Mouse (Mus musculus): Measurements from ENCODE around the gene Eml3.
"Not testable (repeated sequence)": the region's sequence is repeated elsewhere in the genome, so short reads cannot be mapped to it uniquely, and the experiment has no call there.

The Eml3 gene

DNA sequence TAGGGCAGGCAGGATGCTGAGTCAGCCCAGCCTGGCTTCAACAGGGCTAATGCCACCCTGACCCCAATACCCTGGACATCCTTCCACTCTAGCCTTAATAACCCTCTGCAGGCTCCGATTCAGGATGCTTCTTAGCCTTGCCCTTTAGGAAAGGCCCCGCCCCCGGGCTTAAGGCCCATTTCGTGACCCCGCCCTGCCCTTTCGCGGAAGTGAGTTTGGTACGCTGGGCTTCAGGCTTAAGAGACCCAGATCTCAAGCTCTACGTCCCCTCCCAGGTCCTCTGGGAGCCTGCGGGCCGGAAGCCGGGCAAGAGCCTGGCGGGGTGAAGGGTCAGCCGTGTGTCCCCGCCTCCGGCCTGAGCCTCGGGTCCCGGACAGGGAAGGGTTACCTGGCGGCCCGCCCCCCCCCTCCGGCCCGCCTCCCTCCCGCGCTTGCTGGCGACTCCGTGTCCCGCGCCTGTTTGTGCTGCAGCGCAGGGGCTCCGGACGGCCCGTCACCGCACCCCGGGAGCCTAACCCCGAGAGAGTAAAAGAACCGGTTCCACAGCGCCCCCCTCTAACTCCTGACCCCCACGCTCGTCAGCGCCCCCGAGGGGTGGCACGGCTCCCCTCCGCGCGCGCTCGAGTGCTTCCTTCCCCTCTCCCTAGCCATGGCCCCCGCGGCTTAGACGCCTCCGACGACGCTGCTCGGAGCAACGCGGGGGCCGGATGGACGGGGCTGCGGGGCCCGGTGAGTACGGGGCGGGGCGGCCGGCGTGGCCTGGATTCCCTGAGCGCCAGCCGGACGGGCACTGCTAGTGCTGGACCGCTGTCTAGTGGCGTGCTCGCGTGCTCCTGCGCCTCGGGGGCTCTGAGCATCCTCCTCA lies at the start of gene Eml3, which contains the start of gene Rom1:
Eml3 (plus strand) TSS at position 329 of the 865 bp plus-strand sequence.
Rom1 (minus strand) TSS at position 133 of the 865 bp plus-strand sequence.
- DNase-seq (ENCODE audit: extremely low spot score, low spot score): peak; percentile 75

- DNase-seq (ENCODE audit: extremely low spot score, low spot score): peak; percentile 79
Observed at GRCm38 (mm10) chr19:8880311-8881033, 48.9 kb upstream of the Eml3 start, which contains the start of gene Uqcc3. TSS of gene Uqcc3 (minus strand) at chr19:8880923.

GRCm38 (mm10) chr19:8881034-8881392 lies 48.3 kb upstream of the Eml3 start:
- no peak for DNase-seq (ENCODE audit: extremely low spot score, low spot score)

GRCm38 (mm10) chr19:8883616-8884015 lies 45.7 kb upstream of the Eml3 start, which contains the start of the genes Lbhd1 and Gm49403:
TSS of gene Lbhd1 (plus strand) at chr19:8883732.
TSS of gene Gm49403 (plus strand) at chr19:8883930.
- no peak for DNase-seq (ENCODE audit: extremely low spot score, low spot score)

DNA sequence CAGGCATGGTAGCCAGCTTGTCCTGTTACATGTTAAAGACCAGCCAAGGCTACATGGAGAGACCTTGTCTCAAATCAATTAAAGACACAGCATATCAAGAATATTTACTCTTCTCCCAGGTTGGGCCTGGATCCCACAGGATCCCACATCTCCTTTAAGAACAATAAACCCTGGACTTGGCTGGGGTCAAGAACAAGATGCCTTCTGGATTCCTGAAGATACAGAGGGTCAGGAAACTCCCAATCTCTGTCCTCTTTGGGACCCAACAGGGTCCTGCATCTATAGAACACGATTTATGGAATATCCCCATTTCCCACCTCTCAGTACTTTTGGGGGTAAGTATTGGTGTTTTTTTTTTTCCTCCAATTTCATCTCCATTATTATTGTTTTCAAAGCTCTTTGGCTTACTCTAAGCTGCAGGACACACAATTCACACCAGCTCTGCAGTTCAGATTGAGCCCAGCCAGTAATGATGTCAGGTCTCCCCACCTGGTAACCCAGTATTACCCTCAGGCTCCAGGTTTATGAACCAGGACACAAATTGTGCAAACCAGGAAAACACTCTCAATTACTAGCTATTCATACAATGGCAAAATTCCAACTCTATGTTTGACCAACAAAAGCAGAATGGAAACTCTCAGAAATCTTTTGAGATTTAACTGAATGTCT lies 42.3 kb upstream of the Eml3 start:
- no peak for DNase-seq (ENCODE audit: extremely low spot score, low spot score)

DNA sequence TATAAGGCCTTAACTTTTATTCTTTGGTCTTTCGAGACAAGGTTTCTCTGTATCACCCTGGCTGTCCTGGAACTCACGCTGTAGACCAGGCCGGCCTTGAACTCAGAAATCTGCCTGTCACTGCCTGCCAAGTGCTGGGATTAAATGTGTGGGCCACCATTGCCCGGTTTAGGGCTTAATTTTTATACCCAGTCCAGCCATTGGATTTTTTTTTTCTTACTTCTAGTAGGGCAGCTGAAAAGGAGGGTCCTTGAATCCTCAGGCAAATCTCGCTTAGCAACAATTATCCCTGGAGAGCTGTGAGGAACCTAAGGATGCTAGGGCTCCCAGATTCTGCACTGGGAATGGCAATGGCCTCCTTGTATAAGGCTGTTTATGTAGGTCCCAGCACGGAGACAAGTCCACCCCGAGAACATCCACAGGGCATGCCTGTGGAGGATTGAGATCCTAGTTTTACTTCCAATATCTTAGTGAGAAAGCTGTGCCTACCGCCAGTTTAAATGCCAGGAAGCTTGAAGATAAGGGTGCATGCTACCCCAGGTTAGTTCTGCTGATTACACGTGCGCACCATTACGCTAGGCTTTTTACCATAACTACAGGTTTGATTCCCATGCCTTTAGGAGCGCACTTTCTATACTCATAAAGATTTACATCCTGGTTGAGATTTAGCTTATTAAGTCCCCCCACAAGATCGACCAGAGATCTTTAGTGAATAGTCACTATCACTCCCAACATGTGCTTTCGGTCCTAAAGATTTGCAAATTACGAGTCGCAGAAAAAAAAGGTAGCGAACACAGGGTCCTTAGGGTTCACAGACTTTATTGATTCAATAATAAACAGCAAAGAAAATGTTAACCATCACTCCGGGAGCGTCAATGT lies 41.5 kb upstream of the Eml3 start:
- DNase-seq (ENCODE audit: extremely low spot score, low spot score): no peak

DNA sequence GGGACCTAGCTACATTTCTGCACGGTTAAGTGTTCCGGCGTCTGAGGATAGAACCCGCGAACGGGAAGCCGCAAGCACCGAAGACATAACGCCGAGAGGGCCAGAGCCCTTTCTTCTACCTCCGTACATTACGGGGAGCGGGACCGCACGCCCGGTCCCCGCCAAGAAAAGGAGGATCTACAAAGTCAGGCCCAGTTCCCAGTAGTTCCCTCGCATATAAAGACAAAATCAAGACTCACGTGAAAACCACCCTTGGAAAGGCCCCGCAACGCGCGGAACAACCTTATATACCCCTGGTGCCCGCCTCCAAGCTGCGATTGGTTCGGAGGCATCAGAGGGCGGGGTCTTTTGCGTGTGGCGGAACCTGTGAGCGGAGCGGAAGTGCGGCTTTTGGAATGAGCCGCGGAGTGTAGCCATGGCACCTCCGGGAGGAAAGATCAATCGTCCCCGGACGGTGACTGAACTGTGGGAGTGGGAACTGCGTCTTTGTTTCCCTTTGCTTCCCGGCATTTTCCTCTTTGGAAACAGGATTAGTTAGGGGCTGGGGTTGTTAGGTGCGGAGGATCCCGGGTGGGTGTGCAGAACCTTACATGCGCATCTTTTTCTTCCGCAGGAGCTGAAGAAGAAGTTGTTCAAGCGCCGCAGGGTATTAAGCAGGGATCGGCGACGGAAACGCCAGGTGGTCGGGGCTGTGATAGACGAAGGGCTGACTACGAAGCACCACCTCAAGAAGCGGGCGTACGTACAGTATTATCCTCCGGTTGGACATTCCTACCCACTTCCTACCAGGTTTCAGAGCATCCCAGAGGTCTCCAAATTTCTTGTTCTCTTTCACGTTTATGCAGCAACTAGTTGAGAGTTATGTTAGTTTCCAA lies 40.6 kb upstream of the Eml3 start, which contains the start of the genes 1810009A15Rik and Gm49416:
1810009A15Rik (plus strand) TSS at position 343 of the 875 bp plus-strand sequence.
Gm49416 (plus strand) TSS at position 416 of the 875 bp plus-strand sequence.
- DNase-seq (ENCODE audit: extremely low spot score, low spot score): peak; percentile 95

DNA sequence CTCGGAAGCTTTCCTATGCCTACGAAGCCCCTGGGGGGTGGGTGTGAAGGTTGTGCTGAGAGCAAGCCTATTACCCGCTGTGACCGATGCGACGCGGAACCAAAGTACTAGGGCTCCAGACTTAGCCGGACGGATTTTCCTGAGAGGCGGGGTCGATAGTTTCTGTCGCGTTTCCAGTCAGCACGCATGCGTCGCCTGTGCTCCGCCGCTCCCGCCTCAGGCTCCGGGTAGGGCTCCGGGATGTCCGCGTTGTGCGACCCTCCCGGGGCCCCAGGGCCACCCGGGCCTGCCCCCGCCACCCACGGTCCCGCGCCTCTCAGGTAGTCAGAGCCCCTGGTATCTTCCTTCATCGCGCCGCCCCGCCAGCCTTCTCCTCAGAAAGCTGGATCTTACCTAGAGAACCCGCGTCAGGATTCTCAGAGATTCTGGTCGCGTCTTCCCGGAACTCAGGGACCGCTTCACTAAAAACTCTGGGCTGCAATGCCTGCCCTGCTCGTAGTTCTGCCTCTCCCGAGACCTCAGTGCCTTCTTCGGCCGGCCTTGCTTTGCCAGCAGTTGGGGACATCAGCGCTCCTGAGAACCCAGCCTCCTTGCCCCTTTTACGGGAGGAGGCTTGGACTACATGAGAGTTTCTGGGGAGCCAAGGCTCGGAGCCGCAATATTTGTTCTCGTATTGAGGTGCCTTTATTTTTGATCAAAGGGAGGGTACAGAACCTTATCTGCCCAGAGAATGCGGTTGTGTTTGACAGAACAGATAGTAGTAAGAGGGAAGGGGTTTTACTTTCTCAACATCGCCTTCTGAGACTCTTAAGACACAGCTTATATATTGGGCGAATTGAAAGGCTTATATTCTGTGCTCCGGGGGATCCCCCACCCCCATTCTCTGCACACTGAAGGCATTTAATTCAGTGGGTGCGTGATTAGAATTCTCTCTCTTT lies 36.3 kb upstream of the Eml3 start, which contains the start of gene Ints5:
Ints5 (plus strand) TSS at position 177 of the 938 bp plus-strand sequence.
- DNase-seq (ENCODE audit: extremely low spot score, low spot score): peak; percentile 86

DNA sequence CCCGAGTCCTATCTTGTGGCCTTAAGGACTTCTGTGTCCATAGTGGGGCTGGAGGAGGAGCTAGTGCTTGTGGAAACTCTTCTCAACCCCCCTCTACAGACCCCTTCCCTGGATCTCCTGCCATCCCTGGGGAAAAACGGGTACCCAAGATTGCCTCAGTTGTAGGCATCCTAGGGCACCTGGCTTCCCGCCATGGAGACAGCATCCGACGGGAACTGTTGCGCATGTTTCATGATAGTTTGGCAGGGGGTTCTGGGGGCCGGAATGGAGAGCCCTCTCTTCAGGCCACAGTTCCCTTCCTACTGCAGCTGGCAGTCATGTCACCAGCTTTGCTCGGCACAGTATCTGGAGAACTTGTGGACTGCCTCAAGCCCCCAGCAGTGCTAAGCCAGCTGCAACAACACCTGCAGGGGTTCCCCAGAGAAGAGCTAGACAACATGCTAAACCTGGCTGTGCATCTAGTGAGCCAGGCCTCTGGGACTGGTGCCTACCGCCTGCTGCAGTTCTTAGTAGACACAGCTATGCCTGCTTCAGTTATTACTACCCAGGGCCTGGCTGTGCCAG lies 33.9 kb upstream of the Eml3 start:
- DNase-seq (ENCODE audit: extremely low spot score, low spot score): no peak

DNA sequence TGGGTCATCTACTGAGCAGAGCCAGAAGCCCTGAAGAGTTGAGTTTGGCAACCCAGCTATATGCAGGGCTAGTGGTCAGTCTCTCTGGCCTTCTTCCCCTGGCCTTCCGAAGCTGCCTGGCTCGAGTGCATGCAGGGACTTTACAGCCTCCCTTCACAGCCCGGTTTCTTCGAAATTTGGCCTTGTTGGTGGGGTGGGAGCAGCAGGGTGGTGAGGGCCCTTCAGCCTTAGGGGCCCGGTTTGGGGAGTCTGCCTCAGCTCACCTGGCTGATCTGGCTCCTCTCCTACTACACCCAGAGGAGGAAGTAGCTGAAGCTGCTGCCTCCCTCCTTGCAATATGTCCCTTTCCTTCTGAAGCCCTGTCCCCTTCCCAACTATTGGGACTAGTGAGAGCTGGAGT lies 33.1 kb upstream of the Eml3 start:
- not testable (repeated sequence) for DNase-seq (ENCODE audit: extremely low spot score, low spot score)

- DNase-seq (ENCODE audit: extremely low spot score, low spot score): peak; percentile 47
Observed at GRCm38 (mm10) chr19:8897211-8897864, 32.0 kb upstream of the Eml3 start.

DNA sequence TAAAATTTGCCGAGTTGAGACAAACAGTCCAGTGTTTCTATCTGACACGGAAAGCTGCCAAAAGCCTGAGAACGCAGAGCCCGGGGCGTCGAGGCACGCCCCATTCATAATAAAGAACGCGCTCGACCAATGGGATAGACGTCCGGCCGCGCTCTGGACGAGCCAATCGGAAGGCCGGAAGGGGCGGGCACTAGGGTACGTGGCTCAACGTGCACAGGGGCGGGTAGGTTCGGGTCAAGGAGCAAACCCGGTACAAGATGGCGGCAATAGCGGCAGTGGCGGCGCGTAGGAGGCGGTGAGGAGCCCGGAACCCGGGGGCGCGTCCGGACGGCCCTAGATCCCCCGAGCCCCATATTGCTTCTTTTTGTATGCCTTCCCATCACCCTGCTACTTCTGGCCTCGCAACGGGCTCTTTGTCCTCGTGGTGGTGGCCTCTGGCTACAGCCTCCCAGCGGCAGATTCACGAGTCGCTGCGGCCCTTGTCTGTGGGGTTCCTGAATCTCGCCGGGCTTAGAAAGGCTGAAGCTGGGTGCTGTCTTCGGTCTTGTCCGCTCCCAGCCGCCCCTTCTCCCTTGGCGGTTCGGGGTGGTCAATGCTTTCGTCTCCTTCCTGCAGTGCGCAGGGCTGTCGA lies 31.4 kb upstream of the Eml3 start, which contains the start of gene Ganab:
Ganab (plus strand) TSS at position 207 of the 631 bp plus-strand sequence.
- peak; percentile 96 for DNase-seq (ENCODE audit: extremely low spot score, low spot score)

DNA sequence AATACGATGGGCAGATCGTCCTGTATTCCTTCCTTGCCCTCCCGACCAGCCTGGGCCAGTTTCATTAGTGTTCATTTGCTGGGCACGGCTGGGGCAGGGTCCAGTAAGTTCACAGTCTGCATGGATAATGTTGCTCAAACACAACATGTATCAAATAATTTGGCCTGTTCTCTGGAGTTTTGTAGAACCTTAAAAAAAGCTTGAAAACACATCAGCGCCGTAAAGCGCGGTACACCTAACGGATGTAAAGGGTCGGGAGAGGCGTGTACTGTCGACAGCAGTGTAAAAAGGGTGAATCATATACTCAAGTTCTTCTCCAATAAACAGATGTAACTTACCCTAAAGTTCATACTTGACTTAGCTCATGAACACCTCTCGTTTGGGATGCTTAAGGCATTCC lies 30.8 kb upstream of the Eml3 start:
- no peak for DNase-seq (ENCODE audit: extremely low spot score, low spot score)

DNA sequence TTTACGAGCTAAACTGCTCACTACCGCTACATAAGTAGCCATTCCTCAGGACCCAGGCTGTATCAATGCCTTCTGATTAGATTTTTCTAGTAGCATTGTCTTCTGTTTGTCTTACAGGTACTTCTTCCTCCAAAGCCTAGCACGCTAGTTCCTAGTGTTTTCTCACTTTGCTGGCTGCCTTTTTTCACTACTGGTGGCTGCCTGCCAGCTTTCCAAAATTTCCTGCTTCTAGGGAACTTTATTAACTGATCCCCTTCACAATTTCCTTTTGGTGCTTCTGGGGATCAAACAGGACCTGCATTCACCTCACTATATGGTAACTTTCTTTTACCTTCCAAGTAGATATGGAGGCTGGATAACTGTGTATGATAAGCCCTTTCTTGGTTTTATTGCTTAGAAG lies 30.3 kb upstream of the Eml3 start:
- no peak for DNase-seq (ENCODE audit: extremely low spot score, low spot score)

- DNase-seq (ENCODE audit: extremely low spot score, low spot score): no peak
Observed at GRCm38 (mm10) chr19:8903412-8903811, 25.9 kb upstream of the Eml3 start.

- DNase-seq (ENCODE audit: extremely low spot score, low spot score): no peak
Observed at GRCm38 (mm10) chr19:8908531-8908930, 20.8 kb upstream of the Eml3 start.

DNA sequence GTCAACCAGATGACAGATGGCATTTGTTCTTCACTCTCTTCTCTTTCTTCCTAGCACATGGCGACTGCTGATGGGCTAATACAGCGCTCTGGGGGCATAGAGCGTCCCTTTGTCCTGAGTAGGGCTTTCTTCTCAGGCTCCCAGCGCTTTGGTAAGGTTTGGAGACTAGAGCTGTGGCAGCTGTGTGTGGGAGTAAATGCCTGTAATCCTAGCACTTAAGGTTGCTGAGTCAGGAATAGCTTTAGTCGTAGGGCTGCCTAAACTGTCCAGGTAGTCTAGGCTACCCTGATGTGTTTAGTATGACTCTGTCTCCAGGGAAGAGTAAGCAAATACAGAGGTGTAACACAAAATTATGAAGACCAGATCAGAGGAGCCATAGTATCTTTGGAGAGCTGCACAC lies 17.5 kb upstream of the Eml3 start:
- no peak for DNase-seq (ENCODE audit: extremely low spot score, low spot score)

Data from neural tube, embryonic 10.5 days (tissue).